Mouse (Mus musculus) liver, embryonic 14.5 days (tissue): ENCODE results near the gene Glp2r. TPM values are rescaled to one million over a fixed set of nuclear protein-coding genes. Genes with fewer than 3 reads are reported as not detected.

Experiments
- ATAC-seq: fragments of 200-750 bp; cut with Nextera tagmentation; 2 replicates; pipeline ENCODE4 v1.8.0; 2017; ENCODE audit warnings: moderate number of reproducible peaks, mild to moderate bottlenecking, moderate library complexity; ENCODE audit not compliant: insufficient read depth
- DNase-seq, 3 experiments: peaks; one replicate each; pipeline ENCODE4 v3.0.0-alpha.2; 2012 to 2013; ENCODE audit warnings: low read depth in 3 of 3, low spot score in 3 of 3
- H3K27ac ChIP-seq: fragments of 300-500 bp; sonication (generic); 2 replicates; pipeline ENCODE4 v1.5.1; 2014; ENCODE audit warnings: moderate library complexity, mild to moderate bottlenecking, control low read depth, inconsistent platforms
- H3K27me3 ChIP-seq: fragments of 300-500 bp; sonication (generic); 2 replicates; pipeline ENCODE4 v1.6.1; 2014; ENCODE audit warnings: mild to moderate bottlenecking, low read length, moderate library complexity; ENCODE audit not compliant: control insufficient read depth, insufficient read depth
- H3K36me3 ChIP-seq: fragments of 300-500 bp; sonication (generic); replicated peaks from 2 replicates; pipeline ENCODE4 v1.6.1; 2014; ENCODE audit warnings: low read depth; ENCODE audit not compliant: control insufficient read depth, insufficient read depth
- H3K4me1 ChIP-seq, 2 experiments: fragments of 200-500 bp in 1 of 2; fragments of 300-500 bp in 1 of 2; sonication (generic) in 1 of 2; replicated peaks; 2 replicates each; pipeline ENCODE4 v1.6.1; 2012 to 2014; ENCODE audit warnings: antibody characterized with exemption in 1 of 2, inconsistent platforms in 1 of 2, low read length in 1 of 2; ENCODE audit not compliant: control insufficient read depth in 2 of 2, insufficient read depth in 2 of 2
- H3K4me2 ChIP-seq: fragments of 300-500 bp; sonication (generic); 2 replicates; pipeline ENCODE4 v1.6.1; 2014; ENCODE audit warnings: low read depth, mild to moderate bottlenecking, control low read depth, moderate library complexity
- H3K4me3 ChIP-seq, 2 experiments: fragments of 200-500 bp in 1 of 2; fragments of 300-500 bp in 1 of 2; sonication (generic) in 1 of 2; 2 replicates each; pipeline ENCODE4 v1.5.1; 2012 to 2014; ENCODE audit warnings: low read depth in 2 of 2, low read length in 2 of 2, mild to moderate bottlenecking in 2 of 2, control low read depth in 1 of 2, inconsistent platforms in 1 of 2, moderate library complexity in 1 of 2; ENCODE audit not compliant: insufficient read depth in 1 of 2
- H3K9ac ChIP-seq: fragments of 300-500 bp; sonication (generic); replicated peaks from 2 replicates; pipeline ENCODE4 v1.6.1; 2014; ENCODE audit warnings: mild to moderate bottlenecking, control low read depth, moderate library complexity
- H3K9me3 ChIP-seq: fragments of 300-500 bp; sonication (generic); 2 replicates; pipeline ENCODE4 v1.6.1; 2016; ENCODE audit warnings: low read length, mixed read lengths; ENCODE audit not compliant: control insufficient read depth
- CTCF ChIP-seq: IDR thresholded peaks from 2 replicates; pipeline ENCODE4 v1.5.1; 2016; ENCODE audit warnings: antibody characterized with exemption, low read depth, control low read depth
- EP300 ChIP-seq: IDR thresholded peaks from 2 replicates; pipeline ENCODE4 v1.6.1; 2016; ENCODE audit warnings: antibody characterized with exemption, low read depth
- WGBS: fragments of 180-500 bp; shearing (Covaris S2); extraction: QIAGEN DNeasy Blood & Tissue Kit; methylation state at CpG from one replicate; pipeline ENCODE4 v1.1.7; 2014; ENCODE audit not compliant: insufficient replicate concordance; 5-methylcytosine and 5-hydroxymethylcytosine counted together
- polyA plus RNA-seq, 2 experiments: library from polyadenylated mRNA; depleted of rRNA in 1 of 2; stranded (reverse) in 1 of 2; unstranded in 1 of 2; fragments of >200 nt; fragmentation: Nextera tagmentation in 1 of 2; extraction: Ambion mirVana in 1 of 2; gene quantifications; 2 replicates each; pipeline versions ENCODE4 v1.2.1 to v1.2.3; 2012 to 2014

Gene Glp2r
- polyA plus RNA-seq, 2 experiments, result 0.21 to 0.30 TPM

GRCm38 (mm10) chr11:67640299-67640698 is 130.7 kb downstream of the Glp2r start:
- Histone ChIP-seq H3K4me2 (no peak overlapping the region), H3K27ac (no peak overlapping the region), H3K4me1 (no peaks in the 10 kb centered on the region), H3K4me3 (no peak overlapping the region), H3K9me3 (no peaks in the 10 kb centered on the region), H3K36me3 (no peaks in the 10 kb centered on the region), H3K27me3 (no peaks in the 10 kb centered on the region), H3K9ac (no peak overlapping the region)
- no peak for ATAC-seq
- TF ChIP-seq CTCF (no peak), EP300 (no peak)
- 63% methylated on average over 6 of the region's 6 CpGs for WGBS
- DNase-seq, result no peak

- no peak overlapping the region for H3K9ac ChIP-seq
- DNase-seq (no peak), ATAC-seq (no peak)
- WGBS, result 65% methylated on average over 3 of the region's 3 CpGs
- no peaks in the 10 kb centered on the region for H3K27me3 ChIP-seq
- no peak overlapping the region for H3K4me2 ChIP-seq
- no peaks in the 10 kb centered on the region for H3K9me3 ChIP-seq
- no peaks in the 10 kb centered on the region for H3K36me3 ChIP-seq
- no peak overlapping the region for H3K27ac ChIP-seq
- no peak for TF ChIP-seq EP300
- no peak for TF ChIP-seq CTCF
- H3K4me1 ChIP-seq, result no peaks in the 10 kb centered on the region
- H3K4me3 ChIP-seq, result no peak overlapping the region
Measured at GRCm38 (mm10) chr11:67638401-67638800, 132.6 kb downstream of the Glp2r start.

- H3K4me1 ChIP-seq, result no peaks in the 10 kb centered on the region
- 37% methylated on average over 6 of the region's 6 CpGs for WGBS
- no peaks in the 10 kb centered on the region for H3K27me3 ChIP-seq
- ATAC-seq (no peak), DNase-seq (no peak)
- TF ChIP-seq EP300 (no peak), CTCF (no peak)
- H3K4me3 ChIP-seq, result no peak overlapping the region
- H3K36me3 ChIP-seq, result no peaks in the 10 kb centered on the region
- H3K27ac ChIP-seq, result no peak overlapping the region
- H3K4me2 ChIP-seq, result no peak overlapping the region
- no peak overlapping the region for H3K9ac ChIP-seq
- no peaks in the 10 kb centered on the region for H3K9me3 ChIP-seq
Measured at GRCm38 (mm10) chr11:67636905-67637586, 133.9 kb downstream of the Glp2r start.

GRCm38 (mm10) chr11:67636201-67636600 is 134.8 kb downstream of the Glp2r start:
- no peak for DNase-seq
- H3K36me3 ChIP-seq, result no peaks in the 10 kb centered on the region
- no peaks in the 10 kb centered on the region for H3K9me3 ChIP-seq
- no peak overlapping the region for H3K27ac ChIP-seq
- no peak overlapping the region for H3K4me3 ChIP-seq
- ATAC-seq, result no peak
- TF ChIP-seq CTCF, result no peak
- no peak for TF ChIP-seq EP300
- 20% methylated on average over 4 of the region's 4 CpGs for WGBS
- H3K9ac ChIP-seq, result no peak overlapping the region
- no peaks in the 10 kb centered on the region for H3K4me1 ChIP-seq
- H3K27me3 ChIP-seq, result no peaks in the 10 kb centered on the region
- no peak overlapping the region for H3K4me2 ChIP-seq

- 20% methylated on average over 3 of the region's 3 CpGs for WGBS
- DNase-seq, result no peak
- Histone ChIP-seq H3K4me2 (no peak overlapping the region), H3K27ac (no peak overlapping the region), H3K4me3 (no peak overlapping the region), H3K9me3 (no peaks in the 10 kb centered on the region), H3K9ac (no peak overlapping the region), H3K36me3 (no peaks in the 10 kb centered on the region), H3K27me3 (no peaks in the 10 kb centered on the region), H3K4me1 (0 out of 4 replicates have a peak, but pooled peaks cover 0 to under 1% of the 10 kb centered on the region in 2 experiments)
- ATAC-seq, result no peak
- no peak for TF ChIP-seq EP300
- TF ChIP-seq CTCF, result no peak
Measured at GRCm38 (mm10) chr11:67633620-67634229, 137.2 kb downstream of the Glp2r start.
